Mouse (Mus musculus): ENCODE data around the gene 3110009E18Rik. TPM values are rescaled to one million over a fixed set of nuclear protein-coding genes. Genes with fewer than 3 reads are reported as not detected.

Gene 3110009E18Rik
- polyA plus RNA-seq, 1 experiment from 2014 or later: 14.6 TPM

- H3K9me3 ChIP-seq (ENCODE audit: control insufficient read depth, low read length): no peaks in the 10 kb centered on the region
- H3K9ac ChIP-seq (ENCODE audit: low read depth, low read length): no peak overlapping the region
- no peak for ATAC-seq (ENCODE audit: low read depth)
- H3K4me1 ChIP-seq (ENCODE audit: control insufficient read depth, insufficient read depth, low read length): 0 out of 2 replicates have a peak, but pooled peaks cover 4% of the 10 kb centered on the region
- H3K4me3 ChIP-seq (ENCODE audit: low read depth, low read length): no peak overlapping the region
- WGBS: 68% methylated on average over 5 of the region's 6 CpGs
- no peak overlapping the region for H3K27ac ChIP-seq (replicated peaks; ENCODE audit: low read depth, low read length)
- DNase-seq (ENCODE audit: low spot score): peak; percentile 30
- H3K27me3 ChIP-seq (replicated peaks; ENCODE audit: control insufficient read depth, insufficient read depth, low read length): no peaks in the 10 kb centered on the region
- no peaks in the 10 kb centered on the region for H3K36me3 ChIP-seq (ENCODE audit: control insufficient read depth, insufficient read depth, low read length)
- no peak overlapping the region for H3K4me2 ChIP-seq (ENCODE audit: low read depth, low read length)
These were observed 4.5 kb downstream of the 3110009E18Rik start for GRCm38 (mm10) chr1:120125471-120125870.

- no peaks in the 10 kb centered on the region for H3K9me3 ChIP-seq (ENCODE audit: control insufficient read depth, low read length)
- 0 out of 2 replicates have a peak, but pooled peaks cover 4% of the 10 kb centered on the region for H3K4me1 ChIP-seq (ENCODE audit: control insufficient read depth, insufficient read depth, low read length)
- ATAC-seq (ENCODE audit: low read depth) (no peak), DNase-seq (ENCODE audit: low spot score) (no peak)
- H3K27ac ChIP-seq (replicated peaks; ENCODE audit: low read depth, low read length): no peak overlapping the region
- 68% methylated on average over 9 of the region's 9 CpGs for WGBS
- no peaks in the 10 kb centered on the region for H3K36me3 ChIP-seq (ENCODE audit: control insufficient read depth, insufficient read depth, low read length)
- H3K27me3 ChIP-seq (replicated peaks; ENCODE audit: control insufficient read depth, insufficient read depth, low read length): no peaks in the 10 kb centered on the region
- no peak overlapping the region for H3K4me2 ChIP-seq (ENCODE audit: low read depth, low read length)
- no peak overlapping the region for H3K4me3 ChIP-seq (ENCODE audit: low read depth, low read length)
- no peak overlapping the region for H3K9ac ChIP-seq (ENCODE audit: low read depth, low read length)
These were observed 5.3 kb downstream of the 3110009E18Rik start for GRCm38 (mm10) chr1:120126318-120126717.

GRCm38 (mm10) chr1:120132376-120132775 is 11.4 kb downstream of the 3110009E18Rik start:
- WGBS: 100% methylated on average over 1 of the region's 1 CpGs
- H3K9me3 ChIP-seq (ENCODE audit: control insufficient read depth, low read length): no peaks in the 10 kb centered on the region

GRCm38 (mm10) chr1:120135934-120136786 is 15.2 kb downstream of the 3110009E18Rik start:
- Histone ChIP-seq H3K4me3 (ENCODE audit: low read depth, low read length) (no peak overlapping the region), H3K9ac (ENCODE audit: low read depth, low read length) (no peak overlapping the region), H3K9me3 (ENCODE audit: control insufficient read depth, low read length) (no peaks in the 10 kb centered on the region), H3K4me2 (ENCODE audit: low read depth, low read length) (no peak overlapping the region), H3K27ac (replicated peaks; ENCODE audit: low read depth, low read length) (no peak overlapping the region), H3K4me1 (ENCODE audit: control insufficient read depth, insufficient read depth, low read length) (no peaks in the 10 kb centered on the region), H3K27me3 (replicated peaks; ENCODE audit: control insufficient read depth, insufficient read depth, low read length) (no peaks in the 10 kb centered on the region), H3K36me3 (ENCODE audit: control insufficient read depth, insufficient read depth, low read length) (no peaks in the 10 kb centered on the region)
- DNase-seq (ENCODE audit: low spot score): no peak
- 73% methylated on average over 7 of the region's 7 CpGs for WGBS
- no peak for ATAC-seq (ENCODE audit: low read depth)

More at GRCm38 (mm10) chr1:120132376-120132775, 11.4 kb downstream of the 3110009E18Rik start:
- Histone ChIP-seq H3K27me3 (replicated peaks; ENCODE audit: control insufficient read depth, insufficient read depth, low read length) (no peaks in the 10 kb centered on the region), H3K4me1 (ENCODE audit: control insufficient read depth, insufficient read depth, low read length) (no peaks in the 10 kb centered on the region), H3K4me3 (ENCODE audit: low read depth, low read length) (no peak overlapping the region), H3K9ac (ENCODE audit: low read depth, low read length) (no peak overlapping the region), H3K27ac (replicated peaks; ENCODE audit: low read depth, low read length) (no peak overlapping the region), H3K36me3 (ENCODE audit: control insufficient read depth, insufficient read depth, low read length) (no peaks in the 10 kb centered on the region), H3K4me2 (ENCODE audit: low read depth, low read length) (no peak overlapping the region)
- no peak for DNase-seq (ENCODE audit: low spot score)
- ATAC-seq (ENCODE audit: low read depth): no peak

- Histone ChIP-seq H3K9ac (ENCODE audit: low read depth, low read length) (no peak overlapping the region), H3K4me2 (ENCODE audit: low read depth, low read length) (no peak overlapping the region), H3K9me3 (ENCODE audit: control insufficient read depth, low read length) (no peaks in the 10 kb centered on the region), H3K36me3 (ENCODE audit: control insufficient read depth, insufficient read depth, low read length) (no peaks in the 10 kb centered on the region), H3K4me1 (ENCODE audit: control insufficient read depth, insufficient read depth, low read length) (no peaks in the 10 kb centered on the region), H3K27me3 (replicated peaks; ENCODE audit: control insufficient read depth, insufficient read depth, low read length) (no peaks in the 10 kb centered on the region), H3K4me3 (ENCODE audit: low read depth, low read length) (no peak overlapping the region), H3K27ac (replicated peaks; ENCODE audit: low read depth, low read length) (no peak overlapping the region)
- ATAC-seq (ENCODE audit: low read depth): no peak
- no peak for DNase-seq (ENCODE audit: low spot score)
- 39% methylated on average over 7 of the region's 7 CpGs for WGBS
These were observed 18.0 kb downstream of the 3110009E18Rik start for GRCm38 (mm10) chr1:120138923-120139540.

- no peak overlapping the region for H3K4me2 ChIP-seq (ENCODE audit: low read depth, low read length)
- no peak overlapping the region for H3K4me3 ChIP-seq (ENCODE audit: low read depth, low read length)
- DNase-seq (ENCODE audit: low spot score): no peak
- no peak for ATAC-seq (ENCODE audit: low read depth)
- no peaks in the 10 kb centered on the region for H3K27me3 ChIP-seq (replicated peaks; ENCODE audit: control insufficient read depth, insufficient read depth, low read length)
- H3K9me3 ChIP-seq (ENCODE audit: control insufficient read depth, low read length): no peaks in the 10 kb centered on the region
- 82% methylated on average over 9 of the region's 9 CpGs for WGBS
- no peak overlapping the region for H3K9ac ChIP-seq (ENCODE audit: low read depth, low read length)
- H3K36me3 ChIP-seq (ENCODE audit: control insufficient read depth, insufficient read depth, low read length): no peaks in the 10 kb centered on the region
- no peaks in the 10 kb centered on the region for H3K4me1 ChIP-seq (ENCODE audit: control insufficient read depth, insufficient read depth, low read length)
- H3K27ac ChIP-seq (replicated peaks; ENCODE audit: low read depth, low read length): no peak overlapping the region
These were observed 19.2 kb downstream of the 3110009E18Rik start for GRCm38 (mm10) chr1:120140144-120140693.

GRCm38 (mm10) chr1:120142551-120142950 is 21.6 kb downstream of the 3110009E18Rik start:
- Histone ChIP-seq H3K9ac (ENCODE audit: low read depth, low read length) (no peak overlapping the region), H3K9me3 (ENCODE audit: control insufficient read depth, low read length) (no peaks in the 10 kb centered on the region), H3K4me1 (ENCODE audit: control insufficient read depth, insufficient read depth, low read length) (no peaks in the 10 kb centered on the region), H3K4me2 (ENCODE audit: low read depth, low read length) (no peak overlapping the region), H3K36me3 (ENCODE audit: control insufficient read depth, insufficient read depth, low read length) (no peaks in the 10 kb centered on the region), H3K27ac (replicated peaks; ENCODE audit: low read depth, low read length) (no peak overlapping the region), H3K4me3 (ENCODE audit: low read depth, low read length) (no peak overlapping the region), H3K27me3 (replicated peaks; ENCODE audit: control insufficient read depth, insufficient read depth, low read length) (no peaks in the 10 kb centered on the region)
- ATAC-seq (ENCODE audit: low read depth) (no peak), DNase-seq (ENCODE audit: low spot score) (no peak)
- WGBS: 61% methylated on average over 5 of the region's 5 CpGs

- DNase-seq (ENCODE audit: low spot score): no peak
- Histone ChIP-seq H3K27ac (replicated peaks; ENCODE audit: low read depth, low read length) (no peak overlapping the region), H3K4me1 (ENCODE audit: control insufficient read depth, insufficient read depth, low read length) (no peaks in the 10 kb centered on the region), H3K27me3 (replicated peaks; ENCODE audit: control insufficient read depth, insufficient read depth, low read length) (no peaks in the 10 kb centered on the region), H3K9me3 (ENCODE audit: control insufficient read depth, low read length) (no peaks in the 10 kb centered on the region), H3K36me3 (ENCODE audit: control insufficient read depth, insufficient read depth, low read length) (no peaks in the 10 kb centered on the region), H3K4me2 (ENCODE audit: low read depth, low read length) (no peak overlapping the region), H3K9ac (ENCODE audit: low read depth, low read length) (no peak overlapping the region), H3K4me3 (ENCODE audit: low read depth, low read length) (no peak overlapping the region)
- 86% methylated on average over 8 of the region's 8 CpGs for WGBS
- no peak for ATAC-seq (ENCODE audit: low read depth)
These were observed 24.7 kb downstream of the 3110009E18Rik start for GRCm38 (mm10) chr1:120145527-120146216.

Measured in embryonic facial prominence, embryonic 14.5 days (tissue).